Mouse (Mus musculus) CD8-positive naive resting alpha-beta T cell, adult 57 days (primary cell): ENCODE measurements around the gene Syndig1. TPM values are rescaled to one million over a fixed set of nuclear protein-coding genes. Genes with fewer than 3 reads are reported as not detected.

Source experiments
- total RNA-seq: library from RNA; stranded (reverse); gene quantifications from one replicate; pipeline ENCODE4 v1.2.4, GENCODE M21; 2023

Gene Syndig1
- total RNA-seq, result not detected

DNA sequence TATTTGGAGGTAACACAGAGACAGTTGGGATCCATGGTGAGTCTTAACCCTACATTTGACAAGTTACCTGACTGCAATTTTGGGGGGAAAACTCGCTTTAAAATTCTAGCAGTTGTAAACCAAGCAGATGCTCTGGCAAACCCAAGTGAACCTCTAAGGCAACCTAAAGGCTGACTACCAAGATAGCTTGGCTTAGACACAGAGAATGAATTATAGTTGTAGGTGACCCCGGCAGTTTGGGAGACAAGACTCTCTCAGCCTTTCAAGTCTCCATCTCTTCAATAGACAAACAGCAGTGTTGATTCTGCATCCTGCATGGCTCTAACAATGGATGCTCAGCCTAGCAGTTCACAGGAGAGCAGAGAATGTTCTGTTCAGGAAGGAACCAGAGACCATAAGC, at the start of gene Syndig1:
Gene Syndig1 (plus strand): TSS at position 301 of the 400 bp plus-strand sequence.

DNA sequence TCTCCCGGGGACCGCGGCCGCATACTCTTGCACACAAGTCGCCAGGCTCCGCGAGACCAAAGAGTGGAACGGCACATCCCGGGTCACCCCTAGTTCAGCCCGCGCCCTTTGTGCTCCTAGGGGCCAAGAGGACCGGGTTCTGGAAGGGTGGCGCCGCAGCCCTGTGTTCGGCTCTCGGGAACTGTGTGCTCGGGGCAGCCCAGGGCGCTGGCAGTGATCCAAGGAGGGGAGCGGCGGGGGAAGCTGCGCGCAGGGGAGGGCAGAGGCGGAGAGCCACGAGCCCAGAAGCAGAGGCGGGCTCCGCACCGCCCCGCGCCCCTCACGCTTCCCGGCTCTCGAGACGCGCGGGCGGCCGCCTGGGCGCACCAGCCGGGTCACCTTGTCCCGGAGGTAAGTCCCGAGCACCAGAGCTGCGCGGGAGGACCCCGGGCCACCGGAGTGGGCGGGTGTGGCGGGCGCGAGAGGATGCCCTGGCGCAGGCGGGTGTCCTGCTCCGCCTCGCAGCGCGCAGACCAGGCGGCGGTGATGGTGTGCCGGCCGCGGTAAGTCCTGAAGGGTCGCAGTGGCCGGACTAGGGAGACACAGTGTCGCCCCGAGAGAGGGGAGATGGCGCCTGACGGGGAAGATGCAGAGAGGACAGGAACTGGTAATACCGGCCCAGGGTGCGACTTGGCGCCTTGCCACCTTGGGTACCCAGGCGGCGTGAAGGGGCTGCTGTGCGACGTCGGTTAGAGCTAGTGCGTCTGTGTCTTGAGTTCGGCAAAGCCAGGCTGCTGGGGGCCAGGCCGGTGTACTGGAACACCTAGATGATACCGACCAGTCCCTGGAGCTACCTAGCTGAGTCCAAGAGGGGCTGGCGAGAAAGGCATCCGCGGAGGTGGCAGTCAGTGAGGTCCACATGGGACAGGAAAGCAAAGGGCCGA, 1.8 kb downstream of the Syndig1 start, which contains the start of gene C530025M09Rik:
Gene C530025M09Rik (minus strand): TSS at position 678 of the 923 bp plus-strand sequence.

Other genes starting within 250 kb of the Syndig1 start
- gene C530025M09Rik, start 2.0 kb downstream of the Syndig1 start, total RNA-seq, result not detected